Mouse (Mus musculus) liver, embryonic 13.5 days (tissue): ENCODE measurements at regions not wholly inside any gene's neighbourhood (a gene's known extent, or its start where the extent isn't known, plus 50 kb on each side); places are given as distances from the start of the nearest gene placed in this dataset.

Source experiments
- ATAC-seq: fragments of 200-750 bp; cut with Nextera tagmentation; 2 replicates; pipeline ENCODE4 v1.8.0; 2017; ENCODE audit warnings: low read depth, mild to moderate bottlenecking, moderate number of reproducible peaks, moderate library complexity
- DNase-seq: peaks from one replicate; pipeline ENCODE4 v3.0.0; 2022
- H3K27ac ChIP-seq: fragments of 300-500 bp; sonication (generic); 2 replicates; pipeline ENCODE4 v1.5.1; 2015; ENCODE audit warnings: moderate library complexity, mild to moderate bottlenecking, inconsistent platforms
- H3K27me3 ChIP-seq: fragments of 300-500 bp; sonication (generic); 2 replicates; pipeline ENCODE4 v1.6.1; 2015; ENCODE audit warnings: mild to moderate bottlenecking, inconsistent platforms
- H3K36me3 ChIP-seq: fragments of 300-500 bp; sonication (generic); 2 replicates; pipeline ENCODE4 v1.6.1; 2015; ENCODE audit warnings: mild to moderate bottlenecking, inconsistent platforms
- H3K4me1 ChIP-seq: fragments of 300-500 bp; sonication (generic); replicated peaks from 2 replicates; pipeline ENCODE4 v1.6.1; 2015; ENCODE audit warnings: inconsistent platforms
- H3K4me2 ChIP-seq: fragments of 300-500 bp; sonication (generic); 2 replicates; pipeline ENCODE4 v1.6.1; 2015; ENCODE audit warnings: inconsistent platforms, mild to moderate bottlenecking, moderate library complexity
- H3K4me3 ChIP-seq: fragments of 300-500 bp; sonication (generic); replicated peaks from 2 replicates; pipeline ENCODE4 v1.5.1; 2015; ENCODE audit warnings: mild to moderate bottlenecking, inconsistent platforms
- H3K9ac ChIP-seq: fragments of 300-500 bp; sonication (generic); 2 replicates; pipeline ENCODE4 v1.6.1; 2015; ENCODE audit warnings: mild to moderate bottlenecking, inconsistent platforms
- H3K9me3 ChIP-seq: fragments of 300-500 bp; sonication (generic); replicated peaks from 2 replicates; pipeline ENCODE4 v1.6.1; 2016; ENCODE audit warnings: inconsistent platforms
- WGBS: fragments of 180-500 bp; shearing (Covaris S2); methylation state at CpG from one replicate; pipeline ENCODE4 v1.1.7; 2015; ENCODE audit not compliant: insufficient replicate concordance; 5-methylcytosine and 5-hydroxymethylcytosine counted together

DNA sequence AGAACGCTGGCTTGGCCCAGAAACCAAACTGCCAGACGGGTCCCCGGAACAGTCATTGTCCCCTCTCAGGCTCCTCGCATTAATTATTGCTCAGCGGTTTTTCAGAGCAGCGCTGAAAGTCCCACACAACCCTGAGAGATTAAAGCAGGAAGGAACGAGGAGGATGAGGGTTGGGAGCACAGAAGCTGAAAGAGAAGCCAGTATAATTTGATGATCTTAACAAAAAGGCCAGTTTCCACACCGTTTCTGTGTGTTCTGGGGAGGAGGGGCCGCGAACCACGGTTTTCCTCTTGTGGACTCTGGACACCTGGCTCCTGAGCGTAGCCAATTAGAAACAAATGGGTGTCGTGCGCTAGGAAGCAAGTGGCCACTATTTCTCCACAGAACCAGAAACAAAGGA is 60.3 kb upstream of the Zfp644 start:
- no peaks in the 10 kb centered on the region for H3K36me3 ChIP-seq
- H3K4me1 ChIP-seq, result peaks cover 3% of the 10 kb centered on the region; the same call in 1 of the 2 replicates
- no peak overlapping the region for H3K9ac ChIP-seq
- peak overlapping the region; percentile 19 for H3K4me2 ChIP-seq
- DNase-seq (no peak), ATAC-seq (no peak)
- no peaks in the 10 kb centered on the region for H3K9me3 ChIP-seq
- H3K27me3 ChIP-seq, result peaks cover 46% of the 10 kb centered on the region
- 4% methylated on average over 14 of the region's 14 CpGs for WGBS
- no peak overlapping the region for H3K27ac ChIP-seq
- H3K4me3 ChIP-seq, result no peak overlapping the region

DNA sequence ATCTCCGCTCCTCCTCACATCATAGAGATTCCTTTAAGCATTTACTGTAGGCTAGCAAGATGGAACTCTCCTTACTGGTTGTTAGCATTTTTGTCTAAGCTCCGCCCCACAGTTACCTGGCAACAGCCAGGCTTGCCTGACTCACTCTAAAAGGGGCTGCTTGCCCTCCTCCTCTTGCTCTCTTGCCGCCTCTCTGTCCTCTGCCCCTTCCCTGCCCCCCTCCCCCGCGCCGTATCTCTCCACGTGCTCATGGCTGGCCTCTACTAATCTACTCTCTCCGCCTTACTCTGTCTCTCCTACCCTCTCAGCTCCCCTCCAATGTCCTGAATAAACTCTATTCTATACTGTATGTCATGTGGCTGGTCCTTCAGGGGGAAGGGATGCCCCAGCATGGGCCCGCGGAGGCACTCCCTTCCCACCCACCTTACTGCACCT is 59.9 kb upstream of the Zfp644 start:
- H3K27ac ChIP-seq, result no peak overlapping the region
- no peaks in the 10 kb centered on the region for H3K36me3 ChIP-seq
- H3K9ac ChIP-seq, result no peak overlapping the region
- H3K4me1 ChIP-seq, result peaks cover 3% of the 10 kb centered on the region; the same call in 1 of the 2 replicates
- 0 out of 2 replicates have a peak overlapping the region, but pooled peaks have one; percentile 18 for H3K4me3 ChIP-seq
- no peaks in the 10 kb centered on the region for H3K9me3 ChIP-seq
- WGBS, result 7% methylated on average over 10 of the region's 10 CpGs
- ATAC-seq (no peak), DNase-seq (no peak)
- H3K27me3 ChIP-seq, result peaks cover 43% of the 10 kb centered on the region
- H3K4me2 ChIP-seq, result peak overlapping the region; percentile 19

DNA sequence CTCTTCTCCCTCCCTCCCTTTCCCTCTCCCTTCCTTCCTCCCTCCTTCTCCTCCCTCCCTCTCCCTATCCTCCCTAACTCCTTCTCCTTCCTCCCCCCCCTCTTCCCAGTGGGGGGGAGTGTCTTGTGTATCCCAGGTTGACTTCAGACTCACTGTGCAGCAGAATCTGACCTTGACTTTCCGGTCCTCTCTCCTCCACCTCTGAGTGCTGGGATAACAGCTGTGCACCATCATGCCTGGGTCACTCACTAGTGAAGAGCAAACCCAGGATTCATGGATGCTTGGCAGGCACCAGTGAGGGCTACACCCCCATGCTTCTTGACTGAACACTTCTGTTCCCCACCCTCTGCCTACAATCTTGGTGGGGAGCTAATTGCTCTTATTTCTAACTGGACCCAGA is 56.2 kb upstream of the Zfp644 start:
- H3K36me3 ChIP-seq, result no peaks in the 10 kb centered on the region
- no peak overlapping the region for H3K4me3 ChIP-seq
- ATAC-seq, result no peak
- no peak overlapping the region for H3K9ac ChIP-seq
- no peak for DNase-seq
- H3K27me3 ChIP-seq, result peaks cover 24% of the 10 kb centered on the region
- peaks cover 3% of the 10 kb centered on the region; the same call in 1 of the 2 replicates for H3K4me1 ChIP-seq
- H3K4me2 ChIP-seq, result no peak overlapping the region
- WGBS, result 68% methylated on average over 1 of the region's 1 CpGs
- H3K9me3 ChIP-seq, result no peaks in the 10 kb centered on the region
- H3K27ac ChIP-seq, result no peak overlapping the region

DNA sequence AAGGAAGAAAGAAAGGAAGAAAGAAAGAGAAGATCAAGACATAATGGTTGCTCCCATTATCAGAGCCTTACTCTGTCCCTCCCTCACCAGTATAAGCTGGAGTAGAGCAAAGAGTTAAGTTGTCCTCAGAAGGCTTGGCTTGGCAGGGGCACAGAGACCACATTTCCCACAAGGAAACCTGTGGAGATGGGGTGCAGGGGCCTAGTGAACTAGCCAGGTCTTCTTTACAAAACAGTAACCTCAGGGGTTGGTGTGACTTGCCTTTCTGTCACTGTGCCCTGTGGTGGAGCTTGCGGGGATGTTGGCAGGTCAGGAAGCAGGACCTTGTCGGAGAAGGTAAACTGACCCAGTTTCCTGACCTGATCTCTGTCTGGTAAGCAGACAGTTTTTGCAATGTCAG is 53.1 kb upstream of the Zfp644 start:
- H3K9me3 ChIP-seq, result no peaks in the 10 kb centered on the region
- no peak overlapping the region for H3K9ac ChIP-seq
- no peaks in the 10 kb centered on the region for H3K36me3 ChIP-seq
- H3K4me2 ChIP-seq, result no peak overlapping the region
- no peaks in the 10 kb centered on the region for H3K4me1 ChIP-seq
- DNase-seq, result no peak
- 69% methylated on average over 2 of the region's 2 CpGs for WGBS
- no peak for ATAC-seq
- H3K27me3 ChIP-seq, result no peaks in the 10 kb centered on the region
- H3K4me3 ChIP-seq, result no peak overlapping the region
- H3K27ac ChIP-seq, result no peak overlapping the region

DNA sequence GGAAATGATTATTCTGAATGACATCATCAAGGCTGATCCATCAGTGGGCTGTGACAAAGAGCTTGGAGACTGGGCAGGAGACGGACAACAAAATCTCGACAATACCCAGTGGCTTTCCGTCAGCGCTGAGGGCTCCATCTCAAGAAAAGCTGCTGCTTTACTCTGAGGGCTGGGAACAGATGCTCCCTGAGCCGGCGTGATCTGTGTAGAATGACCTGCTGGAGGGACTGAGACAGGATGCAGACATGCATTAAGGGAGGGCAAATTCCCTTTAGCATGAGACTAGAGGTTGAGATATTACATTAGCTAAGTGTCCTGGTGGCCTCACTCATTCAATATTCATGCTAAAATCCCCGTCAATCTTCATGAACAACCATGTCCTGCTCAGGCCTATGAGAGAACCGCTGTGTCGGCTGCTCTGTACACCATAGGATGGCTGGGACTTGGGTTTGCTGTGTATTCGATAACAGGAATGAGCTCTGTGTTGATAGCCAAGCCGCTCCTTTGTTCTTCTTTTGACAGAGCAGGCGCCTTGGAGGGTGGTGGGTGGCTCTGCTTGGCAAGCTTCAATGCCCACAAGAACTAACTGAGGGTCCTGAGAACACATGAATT is 51.5 kb upstream of the Zfp644 start:
- DNase-seq, result no peak
- no peak for ATAC-seq
- Histone ChIP-seq H3K4me2 (no peak overlapping the region), H3K9me3 (no peaks in the 10 kb centered on the region), H3K4me1 (no peaks in the 10 kb centered on the region), H3K36me3 (no peaks in the 10 kb centered on the region), H3K27ac (no peak overlapping the region), H3K4me3 (no peak overlapping the region), H3K27me3 (0 out of 2 replicates have a peak, but pooled peaks cover 3% of the 10 kb centered on the region), H3K9ac (no peak overlapping the region)
- WGBS, result 70% methylated on average over 12 of the region's 12 CpGs
